Mouse (Mus musculus) neural tube, embryonic 13.5 days (tissue): ENCODE data around the gene Zfyve9. TPM values are rescaled to one million over a fixed set of nuclear protein-coding genes. Genes with fewer than 3 reads are reported as not detected.

Experiments used
- ATAC-seq: fragments of 200-750 bp; cut with Nextera tagmentation; 2 replicates; pipeline ENCODE4 v1.8.0; 2017; ENCODE audit warnings: low read depth, mild to moderate bottlenecking, moderate TSS enrichment, moderate library complexity
- H3K27ac ChIP-seq: fragments of 300-500 bp; sonication (generic); replicated peaks from 2 replicates; pipeline ENCODE4 v1.5.1; 2015; ENCODE audit warnings: moderate library complexity, mild to moderate bottlenecking, inconsistent platforms
- H3K27me3 ChIP-seq: fragments of 300-500 bp; sonication (generic); 2 replicates; pipeline ENCODE4 v1.6.1; 2015; ENCODE audit warnings: mild to moderate bottlenecking, inconsistent platforms
- H3K36me3 ChIP-seq: fragments of 300-500 bp; sonication (generic); 2 replicates; pipeline ENCODE4 v1.6.1; 2015; ENCODE audit warnings: mild to moderate bottlenecking, inconsistent platforms
- H3K4me1 ChIP-seq: fragments of 300-500 bp; sonication (generic); replicated peaks from 2 replicates; pipeline ENCODE4 v1.6.1; 2015; ENCODE audit warnings: inconsistent platforms
- H3K4me2 ChIP-seq: fragments of 300-500 bp; sonication (generic); 2 replicates; pipeline ENCODE4 v1.6.1; 2015; ENCODE audit warnings: inconsistent platforms, mild to moderate bottlenecking, moderate library complexity
- H3K4me3 ChIP-seq: fragments of 300-500 bp; sonication (generic); 2 replicates; pipeline ENCODE4 v1.5.1; 2015; ENCODE audit warnings: mild to moderate bottlenecking, inconsistent platforms
- H3K9ac ChIP-seq: fragments of 300-500 bp; sonication (generic); 2 replicates; pipeline ENCODE4 v1.6.1; 2015; ENCODE audit warnings: moderate library complexity, mild to moderate bottlenecking, inconsistent platforms
- H3K9me3 ChIP-seq: fragments of 300-500 bp; sonication (generic); 2 replicates; pipeline ENCODE4 v1.6.1; 2016; ENCODE audit warnings: inconsistent platforms
- WGBS: fragments of 180-500 bp; shearing (Covaris S2); methylation state at CpG from one replicate; pipeline ENCODE4 v1.1.7; 2015; 5-methylcytosine and 5-hydroxymethylcytosine counted together
- polyA plus RNA-seq: library from polyadenylated mRNA; unstranded; fragments of >200 nt; fragmentation: Nextera tagmentation; extraction: Ambion mirVana; gene quantifications from 2 replicates; pipeline ENCODE4 v1.2.1, GENCODE M21; 2015

Zfyve9 gene
- polyA plus RNA-seq, result 5.1 and 6.3 TPM in 2 replicates

DNA sequence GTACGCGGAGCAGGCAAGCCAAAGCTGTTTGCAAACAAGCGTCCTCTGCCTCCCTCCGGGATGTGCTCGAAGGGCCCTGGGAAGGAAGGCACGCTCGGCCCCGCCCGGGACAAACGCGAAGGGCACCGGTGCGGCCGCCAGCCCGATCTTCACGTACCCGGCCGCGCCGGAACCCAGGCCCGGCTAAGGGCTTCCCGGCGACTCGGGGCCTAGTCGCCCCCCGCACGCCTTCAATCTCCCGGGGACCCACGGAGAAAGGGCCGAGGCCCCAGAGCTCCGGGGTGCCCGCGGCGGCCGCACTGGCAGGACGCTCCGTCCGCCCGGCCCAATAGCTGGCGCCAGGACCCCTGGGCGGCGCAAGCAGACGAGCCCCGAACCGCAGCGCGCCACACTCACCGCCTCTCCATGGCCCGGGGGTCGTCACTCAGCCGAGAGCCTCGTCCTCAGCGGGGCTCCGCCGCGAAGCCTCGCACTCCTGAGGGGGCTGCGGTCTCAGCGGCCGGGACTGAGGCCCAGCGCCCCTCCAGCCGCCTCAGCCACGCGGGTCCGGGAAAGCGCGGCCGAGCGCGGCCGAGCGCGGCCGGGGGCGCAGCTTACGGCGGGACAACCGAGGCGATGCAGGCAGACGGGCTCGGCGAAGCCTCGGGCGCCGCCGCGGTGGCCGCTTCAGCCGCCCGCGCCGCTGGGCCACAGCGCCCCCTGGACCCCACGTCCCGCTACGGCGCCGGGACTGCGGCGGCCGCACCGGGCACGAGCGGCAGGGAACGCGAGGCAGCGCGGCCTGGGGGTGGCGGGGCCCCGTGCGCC, at the start of gene Zfyve9:
TSS of gene Zfyve9 (minus strand) at position 742 of the 807 bp plus-strand sequence.
- Histone ChIP-seq H3K27ac (peak within 1 kb of the TSS; percentile 98), H3K9ac (peak within 1 kb of the TSS; percentile 95), H3K4me2 (peak within 1 kb of the TSS; percentile 72), H3K4me3 (peak within 1 kb of the TSS; percentile 80), H3K9me3 (no peaks in the 10 kb centered on the region), H3K36me3 (no peaks in the 10 kb centered on the region), H3K4me1 (peaks cover 12% of the 10 kb centered on the region), H3K27me3 (no peaks in the 10 kb centered on the region)
- under 1% methylated on average over 103 of the region's 111 CpGs for WGBS
- peak; percentile 93 for ATAC-seq

DNA sequence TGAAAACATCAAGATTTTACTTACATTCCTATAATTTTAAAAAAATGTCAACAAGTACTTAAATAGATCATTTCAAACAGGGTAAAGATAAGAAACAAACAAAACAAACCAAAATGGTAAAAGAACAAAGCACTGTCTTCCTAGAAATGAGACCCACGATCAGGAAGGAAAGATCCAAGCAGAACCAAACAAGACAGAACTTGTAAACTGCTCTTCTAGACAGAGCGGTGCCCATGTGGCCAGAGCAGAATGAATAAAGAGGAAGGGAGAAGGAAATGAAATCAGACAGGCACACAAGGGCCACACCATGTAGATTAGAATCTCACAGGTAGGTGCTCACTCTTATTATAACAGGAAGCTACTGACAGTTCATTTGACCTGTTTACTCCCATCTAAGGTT, 46.0 kb upstream of the Zfyve9 start:
- no peak overlapping the region for H3K4me3 ChIP-seq
- WGBS, result 95% methylated on average over 2 of the region's 2 CpGs
- no peak overlapping the region for H3K4me2 ChIP-seq
- peaks cover 13% of the 10 kb centered on the region for H3K4me1 ChIP-seq
- no peaks in the 10 kb centered on the region for H3K9me3 ChIP-seq
- no peak for ATAC-seq
- no peaks in the 10 kb centered on the region for H3K27me3 ChIP-seq
- no peak overlapping the region for H3K9ac ChIP-seq
- H3K27ac ChIP-seq, result no peak overlapping the region
- peaks cover 78% of the 10 kb centered on the region for H3K36me3 ChIP-seq

DNA sequence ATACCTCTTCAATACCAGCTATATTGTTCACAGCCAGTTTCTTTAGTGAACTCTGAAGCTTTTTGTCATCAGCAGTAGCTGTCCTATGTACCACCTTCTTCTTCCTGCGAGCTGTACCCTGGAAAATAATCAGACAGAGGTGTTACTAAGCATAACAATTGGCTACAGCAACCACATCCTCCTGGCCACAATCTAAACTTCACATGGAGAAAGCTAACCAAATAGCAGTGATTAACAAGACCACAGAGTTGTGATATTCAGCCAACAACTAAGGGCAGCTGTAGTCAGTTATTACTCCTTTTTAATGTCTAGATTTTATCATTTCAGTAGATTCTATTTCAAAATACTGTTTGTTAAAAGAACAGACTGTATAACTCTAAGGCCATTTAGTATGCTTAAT, 45.5 kb upstream of the Zfyve9 start:
- ATAC-seq, result no peak
- no peaks in the 10 kb centered on the region for H3K27me3 ChIP-seq
- no peak overlapping the region for H3K4me2 ChIP-seq
- H3K27ac ChIP-seq, result no peak overlapping the region
- H3K36me3 ChIP-seq, result peaks cover 82% of the 10 kb centered on the region
- WGBS, result 88% methylated on average over 1 of the region's 1 CpGs
- no peaks in the 10 kb centered on the region for H3K9me3 ChIP-seq
- H3K4me1 ChIP-seq, result peaks cover 8% of the 10 kb centered on the region; the same call in 1 of the 2 replicates
- H3K4me3 ChIP-seq, result no peak overlapping the region
- no peak overlapping the region for H3K9ac ChIP-seq

DNA sequence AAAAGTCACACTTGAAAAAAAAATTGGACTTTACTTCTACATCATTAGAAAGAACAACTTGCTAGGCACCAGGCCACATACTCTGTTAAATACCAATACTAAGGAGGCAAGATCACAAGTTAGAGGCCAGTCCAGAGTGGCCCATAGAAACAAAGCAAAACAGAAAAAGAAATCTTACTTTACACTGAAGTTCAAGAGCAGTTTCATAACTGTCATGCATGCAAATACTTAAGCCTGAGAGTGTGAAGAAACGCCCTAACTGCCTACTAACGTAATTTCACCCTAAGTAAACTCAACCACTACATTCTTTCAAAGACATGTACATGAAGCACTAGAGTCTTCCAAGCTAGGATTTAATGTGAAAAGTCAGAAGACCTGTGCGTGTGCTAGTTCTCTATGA, 45.1 kb upstream of the Zfyve9 start:
- 95% methylated on average over 3 of the region's 3 CpGs for WGBS
- Histone ChIP-seq H3K36me3 (peaks cover 86% of the 10 kb centered on the region), H3K9ac (no peak overlapping the region), H3K4me2 (no peak overlapping the region), H3K27ac (no peak overlapping the region), H3K27me3 (no peaks in the 10 kb centered on the region), H3K4me1 (peaks cover 4% of the 10 kb centered on the region; the same call in 1 of the 2 replicates), H3K9me3 (no peaks in the 10 kb centered on the region), H3K4me3 (no peak overlapping the region)
- no peak for ATAC-seq

DNA sequence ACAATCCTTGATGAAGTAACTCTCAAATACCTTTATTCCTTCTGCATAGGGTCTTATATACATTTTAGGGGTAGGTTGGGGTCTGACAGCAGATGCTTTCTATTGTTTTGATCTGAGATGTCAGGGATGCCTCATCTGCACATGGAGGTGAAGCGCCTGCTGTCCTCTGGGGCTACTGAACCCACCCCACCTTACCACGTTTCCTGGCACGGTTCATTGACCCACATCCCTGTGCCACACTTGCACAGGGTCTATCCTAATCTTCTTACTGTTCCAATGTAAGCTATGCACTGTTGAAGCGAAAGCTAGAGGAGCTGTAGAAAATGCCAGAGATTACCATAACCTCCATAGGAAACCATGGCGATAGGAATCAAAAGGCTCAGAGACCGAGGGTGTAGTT, 31.0 kb upstream of the Zfyve9 start:
- H3K9me3 ChIP-seq, result no peaks in the 10 kb centered on the region
- H3K36me3 ChIP-seq, result peaks cover 12% of the 10 kb centered on the region
- no peaks in the 10 kb centered on the region for H3K27me3 ChIP-seq
- ATAC-seq, result no peak
- no peak overlapping the region for H3K4me3 ChIP-seq
- no peak overlapping the region for H3K4me2 ChIP-seq
- no peaks in the 10 kb centered on the region for H3K4me1 ChIP-seq
- no peak overlapping the region for H3K9ac ChIP-seq
- H3K27ac ChIP-seq, result no peak overlapping the region
- 70% methylated on average over 6 of the region's 6 CpGs for WGBS

DNA sequence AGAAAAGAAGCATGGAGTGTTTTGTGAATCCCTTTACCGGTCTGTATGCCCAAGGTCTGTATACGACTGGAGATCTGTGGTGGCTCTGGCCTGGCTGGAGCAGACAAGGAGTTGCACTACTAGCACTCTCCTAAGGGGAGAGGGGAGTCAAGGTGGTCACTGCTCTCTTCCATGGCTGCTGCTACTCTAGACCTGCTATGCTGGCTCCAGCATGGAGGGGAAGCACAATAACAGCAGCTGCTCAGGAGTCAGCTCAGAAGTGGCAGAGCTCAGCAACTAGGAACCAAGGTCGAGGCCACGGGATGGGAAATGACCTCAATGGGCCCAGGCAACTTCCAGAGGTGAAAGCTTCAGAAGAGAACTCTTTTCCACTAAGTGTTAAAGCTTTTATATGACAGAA, 30.5 kb upstream of the Zfyve9 start:
- Histone ChIP-seq H3K9ac (no peak overlapping the region), H3K36me3 (peaks cover 12% of the 10 kb centered on the region), H3K4me2 (no peak overlapping the region), H3K9me3 (no peaks in the 10 kb centered on the region), H3K4me3 (no peak overlapping the region), H3K27me3 (no peaks in the 10 kb centered on the region), H3K27ac (no peak overlapping the region), H3K4me1 (no peaks in the 10 kb centered on the region)
- WGBS, result 68% methylated on average over 4 of the region's 4 CpGs
- no peak; the same call in 1 of the 2 replicates for ATAC-seq

DNA sequence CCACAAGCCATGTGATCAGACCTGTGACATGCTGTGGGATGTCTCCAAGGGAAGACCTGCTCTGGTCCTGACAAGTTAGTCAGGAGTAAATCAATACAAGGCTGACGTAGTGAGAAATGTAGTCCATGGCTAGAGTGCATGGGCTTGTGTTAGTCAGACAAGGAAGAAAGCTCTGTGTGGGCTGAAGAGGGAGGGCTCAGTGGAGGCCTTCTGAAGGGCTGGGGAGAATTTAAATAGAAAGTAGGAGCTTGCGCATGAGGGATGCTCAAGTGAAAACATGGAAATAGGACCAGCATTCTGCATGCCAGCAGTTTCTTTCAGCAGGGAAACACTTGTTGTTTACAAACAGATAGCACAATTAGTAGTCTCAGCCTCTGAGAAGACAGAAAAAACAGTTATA, 22.9 kb upstream of the Zfyve9 start:
- Histone ChIP-seq H3K27ac (no peak overlapping the region), H3K4me1 (no peaks in the 10 kb centered on the region), H3K4me3 (no peak overlapping the region), H3K36me3 (no peaks in the 10 kb centered on the region), H3K9ac (no peak overlapping the region), H3K4me2 (no peak overlapping the region), H3K9me3 (no peaks in the 10 kb centered on the region), H3K27me3 (no peaks in the 10 kb centered on the region)
- ATAC-seq, result no peak
- 96% methylated on average over 2 of the region's 2 CpGs for WGBS

DNA sequence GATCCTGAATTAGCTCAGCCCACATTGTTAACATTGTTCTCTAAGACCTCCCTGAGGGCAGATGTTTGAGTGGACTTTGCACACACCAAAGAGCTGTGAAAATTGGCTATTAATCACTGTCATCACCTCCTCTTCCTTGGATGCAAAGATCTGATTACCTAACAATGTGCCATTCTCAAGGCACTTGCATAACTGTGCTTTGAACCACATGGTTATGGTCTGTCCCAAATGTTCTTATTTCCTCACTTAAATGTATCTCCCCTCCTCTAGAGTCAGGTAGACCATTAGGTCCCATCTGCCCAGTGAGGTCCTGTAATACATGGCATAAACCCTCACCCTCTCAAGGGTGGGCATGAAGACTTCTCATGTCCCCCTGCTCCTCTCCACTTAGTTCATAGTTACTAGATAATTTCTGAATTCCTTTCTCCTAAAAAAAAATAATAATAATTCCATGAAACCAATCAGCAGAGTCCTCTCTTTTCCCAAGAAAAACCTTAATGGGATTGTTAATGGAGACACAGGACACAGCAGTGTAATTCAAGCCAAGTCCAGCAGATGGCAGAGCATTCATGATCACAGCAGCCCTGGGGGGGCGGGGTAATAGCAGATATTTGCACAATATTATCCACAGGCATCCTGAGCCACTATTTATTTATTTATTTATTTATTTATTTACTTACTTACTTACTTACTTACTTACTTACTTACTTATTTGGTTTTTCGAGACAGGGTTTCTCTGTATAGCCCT, 17.7 kb upstream of the Zfyve9 start:
- H3K27ac ChIP-seq, result no peak overlapping the region
- H3K4me1 ChIP-seq, result peaks cover 4% of the 10 kb centered on the region; the same call in 1 of the 2 replicates
- no peaks in the 10 kb centered on the region for H3K9me3 ChIP-seq
- no peak overlapping the region for H3K4me3 ChIP-seq
- no peaks in the 10 kb centered on the region for H3K36me3 ChIP-seq
- WGBS, result 61% methylated on average over 2 of the region's 2 CpGs
- peak; percentile 56; the same call in 1 of the 2 replicates for ATAC-seq
- no peak overlapping the region for H3K4me2 ChIP-seq
- H3K27me3 ChIP-seq, result no peaks in the 10 kb centered on the region
- H3K9ac ChIP-seq, result no peak overlapping the region

DNA sequence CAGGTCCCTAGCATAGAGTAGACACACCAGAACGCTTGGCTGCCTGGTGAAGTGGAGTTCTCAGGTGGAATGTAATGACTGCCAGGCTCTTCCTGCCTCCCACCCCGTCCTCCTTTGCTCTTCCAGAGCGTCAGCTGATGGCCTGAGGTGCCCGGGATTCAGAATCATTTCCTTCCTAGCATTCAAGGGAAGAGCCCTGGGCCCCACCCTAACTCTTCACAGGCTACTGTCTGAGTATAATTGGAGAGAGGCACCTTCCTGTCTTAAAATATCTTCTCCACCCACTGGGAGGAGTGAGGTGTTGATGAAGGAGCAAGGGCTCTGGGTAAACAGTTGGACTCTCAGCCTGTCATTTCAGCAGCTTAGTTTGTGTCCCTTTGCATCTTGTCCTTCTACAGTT, 16.1 kb upstream of the Zfyve9 start:
- Histone ChIP-seq H3K4me3 (no peak overlapping the region), H3K4me2 (no peak overlapping the region), H3K9ac (no peak overlapping the region), H3K36me3 (no peaks in the 10 kb centered on the region), H3K27ac (no peak overlapping the region), H3K27me3 (no peaks in the 10 kb centered on the region), H3K9me3 (no peaks in the 10 kb centered on the region), H3K4me1 (peaks cover 4% of the 10 kb centered on the region; the same call in 1 of the 2 replicates)
- 46% methylated on average over 4 of the region's 4 CpGs for WGBS
- ATAC-seq, result no peak

DNA sequence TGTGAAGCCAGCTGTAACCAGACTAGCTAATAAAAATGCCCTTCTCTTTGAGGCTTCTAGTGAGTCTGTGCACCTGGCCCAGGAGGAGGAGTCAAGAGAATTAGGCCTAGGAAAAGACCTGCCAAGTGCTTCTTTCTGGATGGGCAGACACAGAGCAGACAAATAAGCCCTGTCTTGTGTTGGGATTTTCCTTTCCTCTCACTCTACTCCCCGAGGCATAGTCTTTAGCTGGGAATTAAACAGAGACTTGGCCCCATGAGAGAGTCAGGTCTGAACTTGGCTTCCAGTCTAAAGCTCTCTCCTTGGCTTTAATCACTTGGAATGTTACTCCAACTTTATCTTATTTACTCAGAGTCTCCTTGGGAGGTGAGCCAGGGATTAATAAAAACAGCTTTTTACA, 13.3 kb upstream of the Zfyve9 start:
- WGBS, result 90% methylated on average over 1 of the region's 1 CpGs
- no peak for ATAC-seq
- H3K27me3 ChIP-seq, result no peaks in the 10 kb centered on the region
- no peak overlapping the region for H3K9ac ChIP-seq
- H3K36me3 ChIP-seq, result no peaks in the 10 kb centered on the region
- H3K4me2 ChIP-seq, result no peak overlapping the region
- H3K4me3 ChIP-seq, result no peak overlapping the region
- peaks cover 4% of the 10 kb centered on the region; the same call in 1 of the 2 replicates for H3K4me1 ChIP-seq
- H3K27ac ChIP-seq, result no peak overlapping the region
- no peaks in the 10 kb centered on the region for H3K9me3 ChIP-seq

DNA sequence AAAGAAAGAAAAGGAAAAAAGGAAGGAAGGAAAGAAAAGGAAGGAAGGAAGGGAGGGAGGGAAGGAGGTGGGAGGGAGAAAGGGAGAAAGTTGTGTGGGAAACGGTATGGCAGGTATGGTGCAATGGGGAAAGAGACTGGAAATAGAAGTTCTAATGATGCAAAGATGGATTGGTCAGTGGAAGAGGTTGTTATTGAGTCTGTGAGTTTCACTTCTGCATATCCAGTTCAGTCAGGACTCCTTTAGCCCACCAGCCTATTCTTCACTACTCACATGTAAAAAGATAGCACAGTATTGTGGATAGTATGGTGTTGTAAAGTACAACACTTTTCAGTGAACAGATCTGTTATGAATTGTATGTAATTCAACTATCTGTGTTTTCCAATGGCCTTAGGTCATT, 9.9 kb upstream of the Zfyve9 start:
- Histone ChIP-seq H3K4me3 (no peak overlapping the region), H3K27ac (no peak overlapping the region), H3K4me2 (no peak overlapping the region), H3K36me3 (no peaks in the 10 kb centered on the region), H3K9me3 (no peaks in the 10 kb centered on the region), H3K27me3 (no peaks in the 10 kb centered on the region), H3K9ac (no peak overlapping the region), H3K4me1 (no peaks in the 10 kb centered on the region)
- no peak for ATAC-seq
- 65% methylated on average over 1 of the region's 1 CpGs for WGBS

DNA sequence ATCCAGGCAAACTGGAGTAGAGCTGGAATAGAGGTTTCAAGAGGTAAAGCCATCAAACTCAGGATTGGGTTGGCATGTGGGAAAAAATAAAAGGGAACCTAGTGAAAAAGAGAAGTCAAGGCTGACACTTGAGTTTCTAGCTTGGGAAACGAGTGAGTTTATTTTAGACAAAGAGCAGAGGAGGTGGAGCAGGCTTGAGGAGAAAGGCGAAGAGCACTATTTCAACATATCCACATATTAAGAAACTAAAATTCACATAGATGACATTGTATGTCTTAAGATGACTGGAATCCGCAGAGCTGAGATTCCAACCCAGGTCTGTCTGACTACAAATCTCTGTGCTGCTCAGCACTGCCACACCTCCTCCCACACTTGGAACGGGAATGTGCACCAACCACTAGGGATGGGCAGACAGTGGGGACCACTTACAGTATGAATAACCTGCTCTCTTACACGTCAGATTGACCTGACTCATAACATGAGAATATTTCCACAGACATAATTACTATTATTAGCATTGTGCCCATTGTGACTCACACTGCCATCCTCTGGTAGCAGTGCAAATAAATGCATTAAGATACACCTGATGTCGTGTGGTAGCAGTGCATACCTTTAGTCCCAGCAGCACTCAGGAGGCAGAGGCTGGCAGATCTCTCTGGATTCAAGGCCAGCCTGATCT, 8.8 kb upstream of the Zfyve9 start:
- Histone ChIP-seq H3K4me3 (no peak overlapping the region), H3K4me2 (no peak overlapping the region), H3K27ac (no peak overlapping the region), H3K4me1 (no peaks in the 10 kb centered on the region), H3K9ac (no peak overlapping the region), H3K36me3 (no peaks in the 10 kb centered on the region), H3K9me3 (no peaks in the 10 kb centered on the region), H3K27me3 (no peaks in the 10 kb centered on the region)
- ATAC-seq, result no peak
- 78% methylated on average over 6 of the region's 6 CpGs for WGBS
